Mouse (Mus musculus): ENCODE data around the gene H2afb3.
"Not testable (repeated sequence)": the region's sequence is repeated elsewhere in the genome, so short reads cannot be mapped to it uniquely, and the experiment has no call there.

H2afb3 gene

DNA sequence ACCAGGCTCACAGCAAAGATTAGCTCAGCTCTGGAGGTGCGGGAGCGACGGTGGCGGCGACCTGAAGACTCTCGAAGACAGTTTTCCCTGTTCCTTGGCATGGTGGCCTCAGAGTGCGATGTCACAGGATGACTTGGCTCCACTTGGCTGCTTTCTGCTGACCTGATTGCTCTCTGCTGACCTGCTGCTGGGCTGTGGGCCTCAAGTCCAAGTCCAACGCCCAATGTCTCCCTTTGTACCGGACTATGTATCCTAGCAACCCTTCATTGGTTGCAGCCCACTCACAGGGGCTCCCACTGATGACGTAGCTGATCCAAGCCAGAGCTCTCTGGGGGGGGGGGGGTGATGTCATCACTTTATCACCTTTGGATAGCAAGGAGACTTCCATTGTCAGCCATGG, at the start of gene H2afb3:
TSS of gene H2afb3 (minus strand) at position 101 of the 400 bp plus-strand sequence.
- DNase-seq (ENCODE audit: low spot score) = not testable (repeated sequence)

DNA sequence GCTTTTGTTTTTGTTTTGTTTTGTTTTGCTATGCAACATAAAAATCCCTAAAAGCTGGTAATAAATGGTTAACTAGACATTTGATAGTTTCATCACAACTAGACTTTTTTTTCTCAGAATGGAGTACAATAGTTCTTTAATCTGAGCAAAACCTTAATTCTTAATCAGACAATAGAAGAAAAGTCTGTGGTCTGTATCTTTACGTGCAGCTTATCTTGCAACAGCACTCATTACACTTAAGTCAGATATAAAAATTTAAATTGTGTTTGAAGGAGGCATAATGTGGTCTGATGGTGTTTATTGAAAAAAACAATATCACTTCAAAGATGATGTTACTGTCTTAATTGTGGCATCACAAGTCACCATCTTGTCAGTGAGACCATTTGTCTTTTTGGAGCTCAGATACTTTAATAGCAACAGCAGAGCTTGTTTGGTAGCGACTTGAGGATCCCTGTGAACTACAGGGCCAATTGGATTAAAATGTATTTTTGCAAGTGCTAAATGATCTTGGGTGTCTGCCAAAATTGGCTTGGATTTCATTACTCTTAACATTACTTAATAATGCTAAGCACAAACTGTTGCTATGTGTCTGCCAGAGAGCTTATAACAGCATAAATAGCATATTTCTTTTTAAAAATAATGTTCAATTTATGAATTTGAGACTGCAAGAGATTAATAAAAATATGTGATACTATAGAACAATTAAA, 11.3 kb downstream of the H2afb3 start:
- no peak for DNase-seq (ENCODE audit: low spot score)

DNA sequence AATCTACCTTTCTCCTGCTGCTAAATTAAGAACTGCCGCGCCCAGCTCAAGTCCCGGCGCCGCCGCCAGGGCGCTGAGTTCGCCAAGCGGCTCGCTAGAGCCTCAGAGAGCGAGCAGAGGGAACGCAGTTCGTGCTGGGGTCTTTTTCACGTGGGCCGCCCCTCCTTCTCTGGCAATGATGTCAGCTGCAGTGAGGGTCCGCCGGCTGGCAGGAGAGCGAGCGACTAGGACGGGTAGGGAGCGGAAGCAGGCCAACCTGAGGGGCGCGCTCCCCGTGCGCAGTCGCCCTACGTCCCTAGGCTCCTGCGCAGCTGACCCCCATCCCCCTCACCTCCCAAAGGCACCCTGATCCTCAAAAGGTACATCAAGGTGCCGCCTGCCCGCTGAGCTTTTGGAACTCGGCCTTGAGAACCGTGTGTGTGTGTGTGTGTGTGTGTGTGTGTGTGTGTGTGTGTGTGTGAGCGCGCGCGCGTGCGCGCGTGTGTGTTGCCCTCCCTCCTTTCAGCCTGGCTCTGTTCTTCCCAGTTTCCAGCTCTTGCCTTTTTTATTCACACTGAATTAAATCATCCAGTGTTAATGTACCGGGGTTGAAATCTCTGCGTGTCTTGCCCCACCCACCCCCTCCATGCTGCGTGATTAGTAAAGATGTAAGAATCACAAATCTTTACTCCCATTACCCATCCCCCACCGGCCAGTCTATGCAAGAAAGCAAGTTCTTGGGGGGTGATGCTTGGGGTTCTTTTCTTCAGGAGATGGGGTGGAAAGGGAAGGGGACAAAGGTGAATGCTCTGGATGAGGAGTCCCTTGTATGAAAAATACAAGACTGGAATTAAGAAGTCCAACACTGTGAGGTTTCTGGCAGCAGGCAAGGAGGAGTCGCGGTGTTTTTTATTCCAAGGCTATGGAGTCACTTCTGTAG, 19.8 kb downstream of the H2afb3 start:
- DNase-seq (ENCODE audit: low spot score) = no peak

DNA sequence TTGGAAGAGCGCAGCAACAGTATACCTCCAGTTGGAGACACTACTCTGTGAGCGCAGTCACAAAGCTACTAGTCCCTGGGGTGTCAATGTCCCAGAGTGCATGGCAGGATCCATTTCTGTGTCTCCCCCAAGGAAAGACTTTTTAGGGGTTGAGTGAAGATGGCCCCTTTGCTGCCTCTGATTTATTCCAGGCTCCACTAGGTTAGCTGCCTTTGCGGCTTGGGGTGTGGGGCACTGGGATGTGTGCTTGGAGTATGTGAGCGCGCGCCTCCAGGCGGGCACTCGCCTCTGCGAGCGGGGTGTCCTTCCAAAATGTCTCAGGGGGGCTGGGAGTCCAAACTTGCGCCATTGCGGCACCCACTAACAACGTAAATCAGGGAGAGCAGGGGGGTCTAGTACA, 21.2 kb downstream of the H2afb3 start:
- DNase-seq (ENCODE audit: low spot score) = no peak

DNA sequence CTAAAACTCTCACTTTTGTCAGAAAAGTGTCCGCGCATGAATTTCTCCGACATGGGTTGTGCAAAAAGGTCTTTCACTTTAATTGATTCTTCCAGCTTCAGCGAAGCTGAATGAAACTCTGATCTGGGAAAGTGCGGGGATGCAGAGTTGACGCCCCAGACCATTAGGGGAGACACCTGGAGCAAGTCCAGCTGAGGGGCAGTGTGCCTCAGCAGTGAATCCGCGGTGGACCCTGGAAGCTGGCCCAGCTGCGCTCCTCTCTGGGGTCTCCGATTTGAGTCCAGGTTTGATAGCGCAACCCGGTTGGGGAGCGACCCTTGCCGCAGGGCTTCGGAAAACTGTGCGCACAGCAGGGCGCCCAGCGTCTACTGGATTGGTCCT, 22.0 kb downstream of the H2afb3 start:
- DNase-seq (ENCODE audit: low spot score) = no peak

DNA sequence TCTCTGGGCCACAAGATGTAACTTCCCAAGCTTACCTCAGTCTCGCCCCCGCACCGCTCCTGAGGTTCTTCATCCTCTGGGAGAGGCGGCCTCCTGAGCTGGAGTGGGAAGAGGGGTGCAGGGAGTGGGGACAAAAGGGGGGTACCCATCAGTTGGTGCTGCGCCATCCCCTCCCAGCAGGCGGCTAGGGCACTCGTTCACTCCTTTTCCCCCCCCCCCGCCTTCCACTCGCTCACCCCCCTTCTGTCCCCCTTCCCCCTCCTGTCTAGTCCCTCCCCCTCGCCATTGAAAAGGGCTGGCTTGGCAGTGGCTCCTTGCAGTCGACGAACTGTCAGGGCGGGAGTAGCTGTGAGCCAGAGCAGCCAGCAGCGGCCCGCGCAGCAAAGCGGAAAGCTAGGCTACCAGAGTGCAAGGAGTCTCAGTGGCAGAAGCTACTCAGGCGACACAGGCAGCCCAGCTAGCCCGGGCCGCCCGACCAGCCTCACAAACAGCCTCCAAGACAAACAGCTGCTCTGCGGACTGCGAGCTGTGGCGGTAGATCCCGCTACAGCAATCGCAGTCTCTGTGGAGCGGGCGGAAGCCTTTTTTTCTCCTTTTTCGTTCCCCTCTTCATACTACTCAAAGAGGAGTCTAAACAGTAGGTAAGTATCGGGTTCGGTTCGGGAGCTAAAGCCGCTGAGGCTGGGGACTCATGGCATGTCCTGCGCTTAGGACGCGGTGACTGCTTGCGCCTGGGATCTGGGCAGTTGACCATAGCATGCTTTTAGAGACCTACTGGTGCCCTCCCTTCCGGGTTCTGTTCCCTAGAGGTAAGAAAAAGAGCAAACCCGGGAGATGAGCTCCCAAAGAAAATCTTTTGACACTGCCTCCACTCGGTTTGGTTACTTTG, 22.6 kb downstream of the H2afb3 start, which contains the start of gene Pcdh11x:
TSS of gene Pcdh11x (plus strand) at position 249 of the 889 bp plus-strand sequence.
- no peak for DNase-seq (ENCODE audit: low spot score)

DNA sequence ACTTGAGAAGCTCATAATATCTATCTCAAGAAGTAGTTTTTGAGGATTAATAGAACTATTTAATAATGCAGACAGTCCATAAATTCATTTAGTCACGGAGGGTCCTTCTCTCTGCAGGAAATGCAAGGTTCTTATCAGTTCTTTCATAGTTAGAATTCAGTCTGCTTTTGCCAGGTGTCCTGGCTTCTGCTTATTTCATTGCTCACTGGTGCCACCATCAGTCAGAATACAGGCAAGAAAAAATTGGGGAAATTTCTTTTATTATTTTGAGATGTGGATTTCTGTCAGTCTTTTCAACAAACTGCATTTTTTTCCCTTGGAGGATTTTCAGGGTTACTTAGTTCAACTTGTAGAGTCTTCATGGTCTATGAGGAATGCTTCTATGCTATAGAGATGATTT, 25.4 kb downstream of the H2afb3 start:
- no peak for DNase-seq (ENCODE audit: low spot score)

DNA sequence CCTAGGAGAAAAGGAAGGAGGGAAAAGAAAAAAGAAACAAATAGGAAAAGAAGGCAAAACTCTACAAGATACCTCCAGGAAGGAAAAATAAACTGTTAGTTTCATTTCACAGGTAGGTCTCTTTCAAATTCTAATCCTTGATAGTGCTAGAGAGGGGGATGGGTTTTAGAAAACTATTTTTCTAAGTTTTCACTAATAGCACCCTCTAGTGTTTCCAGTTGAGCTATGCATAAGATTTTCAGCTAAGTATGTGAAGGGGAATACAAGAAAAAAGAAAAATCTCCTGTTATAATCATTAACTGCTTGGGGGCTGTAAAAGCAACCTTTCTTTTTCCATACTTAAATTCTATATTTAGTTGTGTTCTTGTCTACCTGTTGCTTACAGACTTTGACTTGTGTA, 27.4 kb downstream of the H2afb3 start:
- no peak for DNase-seq (ENCODE audit: low spot score)
